Mouse (Mus musculus) lung, embryonic 14.5 days (tissue): ENCODE measurements around the gene Mrap. TPM values are rescaled to one million over a fixed set of nuclear protein-coding genes. Genes with fewer than 3 reads are reported as not detected.

ENCODE experiments used
- ATAC-seq: fragments of 200-750 bp; cut with Nextera tagmentation; 2 replicates; pipeline ENCODE4 v1.8.0; 2017; ENCODE audit warnings: mild to moderate bottlenecking, moderate TSS enrichment, moderate library complexity; ENCODE audit not compliant: insufficient read depth
- DNase-seq: peaks from one replicate; pipeline ENCODE4 v3.0.0-alpha.2; 2015
- H3K27ac ChIP-seq: fragments of 300-500 bp; sonication (generic); 2 replicates; pipeline ENCODE4 v1.5.1; 2014; ENCODE audit warnings: low read depth, mild to moderate bottlenecking, moderate library complexity
- H3K27me3 ChIP-seq: fragments of 300-500 bp; sonication (generic); 2 replicates; pipeline ENCODE4 v1.6.1; 2014; ENCODE audit warnings: low read length, control low read depth; ENCODE audit not compliant: insufficient read depth
- H3K36me3 ChIP-seq: fragments of 300-500 bp; sonication (generic); 2 replicates; pipeline ENCODE4 v1.6.1; 2014; ENCODE audit warnings: control low read depth; ENCODE audit not compliant: insufficient read depth
- H3K4me1 ChIP-seq: fragments of 300-500 bp; sonication (generic); 2 replicates; pipeline ENCODE4 v1.6.1; 2014; ENCODE audit warnings: antibody characterized with exemption, control low read depth; ENCODE audit not compliant: insufficient read depth
- H3K4me2 ChIP-seq: fragments of 300-500 bp; sonication (generic); 2 replicates; pipeline ENCODE4 v1.6.1; 2014; ENCODE audit warnings: mild to moderate bottlenecking
- H3K4me3 ChIP-seq: fragments of 300-500 bp; sonication (generic); 2 replicates; pipeline ENCODE4 v1.5.1; 2014; ENCODE audit warnings: low read depth, low read length
- H3K9ac ChIP-seq: fragments of 300-500 bp; sonication (generic); 2 replicates; pipeline ENCODE4 v1.6.1; 2014
- H3K9me3 ChIP-seq: fragments of 300-500 bp; sonication (generic); 2 replicates; pipeline ENCODE4 v1.6.1; 2016; ENCODE audit warnings: low read depth, low read length, control low read depth
- CTCF ChIP-seq: IDR thresholded peaks from 2 replicates; pipeline ENCODE4 v1.5.1; 2016; ENCODE audit warnings: antibody characterized with exemption, low read depth
- WGBS: fragments of 180-500 bp; shearing (Covaris S2); extraction: QIAGEN DNeasy Blood & Tissue Kit; methylation state at CpG from one replicate; pipeline ENCODE4 v1.1.7; 2014; 5-methylcytosine and 5-hydroxymethylcytosine counted together
- polyA plus RNA-seq: library from polyadenylated mRNA; unstranded; fragments of >200 nt; fragmentation: Nextera tagmentation; extraction: Ambion mirVana; gene quantifications from 2 replicates; pipeline ENCODE4 v1.2.1, GENCODE M21; 2014

Gene Mrap
- polyA plus RNA-seq, 1 experiment from 2014 or later, result 0.43 TPM

GRCm38 (mm10) chr16:90726600-90727227 is 11.3 kb upstream of the Mrap start:
- H3K27ac ChIP-seq, result peak overlapping the region; percentile 26; the same call in 1 of the 2 replicates

GRCm38 (mm10) chr16:90727233-90728115 is 10.5 kb upstream of the Mrap start, which contains the start of gene Mis18a:
Gene Mis18a (minus strand): TSS chr16:90727404.
- peaks cover 6% of the 10 kb centered on the region; the same call in 1 of the 2 replicates for H3K36me3 ChIP-seq
- H3K27ac ChIP-seq, result peak within 1 kb of the TSS; percentile 68
- ATAC-seq (peak; percentile 97), DNase-seq (peak; percentile 99)
- peak within 1 kb of the TSS; percentile 88 for H3K4me3 ChIP-seq
- peak; percentile 42 for TF ChIP-seq CTCF
- H3K9ac ChIP-seq, result peak within 1 kb of the TSS; percentile 80
- WGBS, result 1% methylated on average over 53 of the region's 53 CpGs
- peak within 1 kb of the TSS; percentile 88 for H3K4me2 ChIP-seq
- 0 out of 2 replicates have a peak, but pooled peaks cover 5% of the 10 kb centered on the region for H3K4me1 ChIP-seq
- no peaks in the 10 kb centered on the region for H3K27me3 ChIP-seq
- H3K9me3 ChIP-seq, result peaks cover 3% of the 10 kb centered on the region; the same call in 1 of the 2 replicates

More at GRCm38 (mm10) chr16:90726600-90727227, 11.3 kb upstream of the Mrap start:
- WGBS, result 5% methylated on average over 38 of the region's 38 CpGs
- no peak; the same call in 1 of the 2 replicates for ATAC-seq
- DNase-seq, result no peak
- Histone ChIP-seq H3K27me3 (no peaks in the 10 kb centered on the region), H3K36me3 (peaks cover 12% of the 10 kb centered on the region; the same call in 1 of the 2 replicates), H3K4me3 (peak overlapping the region; percentile 88), H3K4me2 (peak overlapping the region; percentile 88), H3K9ac (peak overlapping the region; percentile 80), H3K4me1 (0 out of 2 replicates have a peak, but pooled peaks cover 5% of the 10 kb centered on the region), H3K9me3 (peaks cover 3% of the 10 kb centered on the region; the same call in 1 of the 2 replicates)
- TF ChIP-seq CTCF, result no peak

- ATAC-seq (no peak), DNase-seq (no peak)
- 61% methylated on average over 4 of the region's 4 CpGs for WGBS
- Histone ChIP-seq H3K4me1 (no peaks in the 10 kb centered on the region), H3K9ac (no peak overlapping the region), H3K36me3 (no peaks in the 10 kb centered on the region), H3K4me3 (no peak overlapping the region), H3K27ac (no peak overlapping the region), H3K9me3 (peaks cover 3% of the 10 kb centered on the region; the same call in 1 of the 2 replicates), H3K4me2 (no peak overlapping the region), H3K27me3 (no peaks in the 10 kb centered on the region)
- TF ChIP-seq CTCF, result no peak
These were observed 2.4 kb upstream of the Mrap start for GRCm38 (mm10) chr16:90735611-90736010.

- no peak for ATAC-seq
- Histone ChIP-seq H3K27me3 (no peaks in the 10 kb centered on the region), H3K4me1 (no peaks in the 10 kb centered on the region), H3K9ac (no peak overlapping the region), H3K36me3 (no peaks in the 10 kb centered on the region), H3K4me2 (no peak overlapping the region), H3K27ac (no peak overlapping the region), H3K9me3 (no peaks in the 10 kb centered on the region), H3K4me3 (no peak overlapping the region)
- DNase-seq, result no peak
- 42% methylated on average over 10 of the region's 10 CpGs for WGBS
- TF ChIP-seq CTCF, result no peak
These were observed 1.2 kb upstream of the Mrap start for GRCm38 (mm10) chr16:90736672-90737270.

- Histone ChIP-seq H3K9ac (no peak overlapping the region), H3K4me1 (no peaks in the 10 kb centered on the region), H3K27me3 (no peaks in the 10 kb centered on the region), H3K9me3 (no peaks in the 10 kb centered on the region), H3K4me3 (no peak overlapping the region), H3K27ac (no peak overlapping the region), H3K36me3 (peaks cover 15% of the 10 kb centered on the region; the same call in 1 of the 2 replicates), H3K4me2 (no peak overlapping the region)
- no peak for TF ChIP-seq CTCF
- DNase-seq (peak; percentile 12), ATAC-seq (no peak)
- WGBS, result 80% methylated on average over 6 of the region's 6 CpGs
These were observed 9.1 kb downstream of the Mrap start for GRCm38 (mm10) chr16:90747143-90747542.

- ATAC-seq (no peak), DNase-seq (no peak)
- H3K4me3 ChIP-seq, result no peak overlapping the region
- H3K27me3 ChIP-seq, result no peaks in the 10 kb centered on the region
- 84% methylated on average over 7 of the region's 7 CpGs for WGBS
- H3K36me3 ChIP-seq, result peaks cover 24% of the 10 kb centered on the region
- TF ChIP-seq CTCF, result no peak
- H3K27ac ChIP-seq, result no peak overlapping the region
- H3K4me2 ChIP-seq, result no peak overlapping the region
- H3K9ac ChIP-seq, result no peak overlapping the region
- H3K4me1 ChIP-seq, result no peaks in the 10 kb centered on the region
- no peaks in the 10 kb centered on the region for H3K9me3 ChIP-seq
These were observed 10.2 kb downstream of the Mrap start for GRCm38 (mm10) chr16:90748169-90748568.
